Mouse (Mus musculus) embryonic facial prominence, embryonic 11.5 days (tissue): Measurements from ENCODE around the gene Tmem178b. TPM values are rescaled to one million over a fixed set of nuclear protein-coding genes. Genes with fewer than 3 reads are reported as not detected.

Experiments used
- ATAC-seq: fragments of 200-750 bp; cut with Nextera tagmentation; replicated peaks from 2 replicates; pipeline ENCODE4 v1.8.0; 2017; ENCODE audit warnings: low read depth; ENCODE audit not compliant: insufficient number of reproducible peaks, low FRiP score, low TSS enrichment
- DNase-seq: peaks from one replicate; pipeline ENCODE4 v3.0.0-alpha.2; 2015; ENCODE audit warnings: low spot score
- H3K27ac ChIP-seq: fragments of 300-500 bp; sonication (generic); replicated peaks from 2 replicates; pipeline ENCODE4 v1.5.1; 2014; ENCODE audit warnings: mild to moderate bottlenecking, low read depth, low read length, control low read depth
- H3K27me3 ChIP-seq: fragments of 300-500 bp; sonication (generic); 2 replicates; pipeline ENCODE4 v1.6.1; 2014; ENCODE audit warnings: mild to moderate bottlenecking, low read length, moderate library complexity, mixed read lengths; ENCODE audit not compliant: control insufficient read depth, insufficient read depth
- H3K36me3 ChIP-seq: fragments of 300-500 bp; sonication (generic); replicated peaks from 2 replicates; pipeline ENCODE4 v1.6.1; 2014; ENCODE audit warnings: low read depth, mild to moderate bottlenecking, low read length, moderate library complexity, mixed read lengths; ENCODE audit not compliant: control insufficient read depth, insufficient read depth
- H3K4me1 ChIP-seq: fragments of 300-500 bp; sonication (generic); 2 replicates; pipeline ENCODE4 v1.6.1; 2014; ENCODE audit warnings: low read length, mixed read lengths; ENCODE audit not compliant: control insufficient read depth, insufficient read depth
- H3K4me2 ChIP-seq: fragments of 300-500 bp; sonication (generic); 2 replicates; pipeline ENCODE4 v1.6.1; 2014; ENCODE audit warnings: low read depth, mild to moderate bottlenecking, control low read depth, low read length, moderate library complexity
- H3K4me3 ChIP-seq: fragments of 300-500 bp; sonication (generic); 2 replicates; pipeline ENCODE4 v1.5.1; 2014; ENCODE audit warnings: low read depth, low read length, control low read depth
- H3K9ac ChIP-seq: fragments of 300-500 bp; sonication (generic); replicated peaks from 2 replicates; pipeline ENCODE4 v1.6.1; 2014; ENCODE audit warnings: mild to moderate bottlenecking, control low read depth, low read length
- H3K9me3 ChIP-seq: fragments of 300-500 bp; sonication (generic); replicated peaks from 2 replicates; pipeline ENCODE4 v1.6.1; 2016; ENCODE audit warnings: mild to moderate bottlenecking, low read length, inconsistent platforms, mixed read lengths; ENCODE audit not compliant: control insufficient read depth
- WGBS: fragments of 180-500 bp; shearing (Covaris S2); extraction: QIAGEN DNeasy Blood & Tissue Kit; methylation state at CpG from one replicate; pipeline ENCODE4 v1.1.7; 2014; 5-methylcytosine and 5-hydroxymethylcytosine counted together
- polyA plus RNA-seq: library from polyadenylated mRNA; unstranded; fragments of >200 nt; fragmentation: Nextera tagmentation; extraction: Ambion mirVana; gene quantifications from 2 replicates; pipeline ENCODE4 v1.2.1, GENCODE M21; 2014

Tmem178b gene
- polyA plus RNA-seq, 1 experiment from 2014 or later, result 1.7 TPM

- no peak for DNase-seq
- H3K9ac ChIP-seq, result no peak overlapping the region
- WGBS, result 59% methylated on average over 11 of the region's 11 CpGs
- ATAC-seq, result no peak
- H3K4me3 ChIP-seq, result no peak overlapping the region
- H3K36me3 ChIP-seq, result no peaks in the 10 kb centered on the region
- H3K27ac ChIP-seq, result no peak overlapping the region
- H3K4me1 ChIP-seq, result no peaks in the 10 kb centered on the region
- no peak overlapping the region for H3K4me2 ChIP-seq
- H3K9me3 ChIP-seq, result no peaks in the 10 kb centered on the region
- H3K27me3 ChIP-seq, result no peaks in the 10 kb centered on the region
Measured at GRCm38 (mm10) chr6:39903845-39904244, 30.8 kb downstream of the Tmem178b start.

- no peak overlapping the region for H3K9ac ChIP-seq
Measured at GRCm38 (mm10) chr6:39914956-39915355, 41.9 kb downstream of the Tmem178b start.

GRCm38 (mm10) chr6:39915636-39916281 is 42.7 kb downstream of the Tmem178b start:
- Histone ChIP-seq H3K4me1 (no peaks in the 10 kb centered on the region), H3K9ac (no peak overlapping the region), H3K4me3 (no peak overlapping the region), H3K36me3 (no peaks in the 10 kb centered on the region), H3K27ac (no peak overlapping the region), H3K9me3 (no peaks in the 10 kb centered on the region), H3K27me3 (no peaks in the 10 kb centered on the region), H3K4me2 (no peak overlapping the region)
- DNase-seq, result no peak
- 87% methylated on average over 2 of the region's 2 CpGs for WGBS
- no peak for ATAC-seq

More at GRCm38 (mm10) chr6:39914956-39915355, 41.9 kb downstream of the Tmem178b start:
- Histone ChIP-seq H3K4me3 (no peak overlapping the region), H3K4me1 (no peaks in the 10 kb centered on the region), H3K27ac (no peak overlapping the region), H3K9me3 (no peaks in the 10 kb centered on the region), H3K36me3 (no peaks in the 10 kb centered on the region), H3K27me3 (no peaks in the 10 kb centered on the region), H3K4me2 (no peak overlapping the region)
- DNase-seq, result no peak
- no peak for ATAC-seq
- WGBS, result 32% methylated on average over 8 of the region's 8 CpGs

GRCm38 (mm10) chr6:39916514-39916913 is 43.4 kb downstream of the Tmem178b start:
- no peak for ATAC-seq
- Histone ChIP-seq H3K9ac (no peak overlapping the region), H3K4me2 (no peak overlapping the region), H3K4me3 (no peak overlapping the region), H3K27me3 (no peaks in the 10 kb centered on the region), H3K4me1 (no peaks in the 10 kb centered on the region), H3K27ac (no peak overlapping the region), H3K36me3 (no peaks in the 10 kb centered on the region), H3K9me3 (no peaks in the 10 kb centered on the region)
- DNase-seq, result no peak
- WGBS, result 81% methylated on average over 4 of the region's 4 CpGs

GRCm38 (mm10) chr6:39917242-39917641 is 44.2 kb downstream of the Tmem178b start:
- ATAC-seq (no peak), DNase-seq (no peak)
- H3K9ac ChIP-seq, result no peak overlapping the region
- WGBS, result 42% methylated on average over 8 of the region's 8 CpGs
- no peak overlapping the region for H3K27ac ChIP-seq
- H3K9me3 ChIP-seq, result no peaks in the 10 kb centered on the region
- no peaks in the 10 kb centered on the region for H3K4me1 ChIP-seq
- no peak overlapping the region for H3K4me2 ChIP-seq
- no peaks in the 10 kb centered on the region for H3K36me3 ChIP-seq
- no peak overlapping the region for H3K4me3 ChIP-seq
- no peaks in the 10 kb centered on the region for H3K27me3 ChIP-seq

- Histone ChIP-seq H3K4me1 (no peaks in the 10 kb centered on the region), H3K4me2 (no peak overlapping the region; the same call in 1 of the 2 replicates), H3K27ac (no peak overlapping the region), H3K9ac (no peak overlapping the region), H3K36me3 (no peaks in the 10 kb centered on the region), H3K9me3 (no peaks in the 10 kb centered on the region), H3K27me3 (no peaks in the 10 kb centered on the region), H3K4me3 (no peak overlapping the region)
- WGBS, result 91% methylated on average over 6 of the region's 6 CpGs
- ATAC-seq, result no peak
- DNase-seq, result no peak
Measured at GRCm38 (mm10) chr6:39917729-39918128, 44.7 kb downstream of the Tmem178b start.

- Histone ChIP-seq H3K27ac (no peak overlapping the region), H3K27me3 (no peaks in the 10 kb centered on the region), H3K4me3 (no peak overlapping the region), H3K9me3 (no peaks in the 10 kb centered on the region), H3K36me3 (no peaks in the 10 kb centered on the region), H3K4me1 (no peaks in the 10 kb centered on the region), H3K4me2 (no peak overlapping the region), H3K9ac (no peak overlapping the region)
- WGBS, result 84% methylated on average over 6 of the region's 6 CpGs
- ATAC-seq (no peak), DNase-seq (no peak)
Measured at GRCm38 (mm10) chr6:39919011-39919709, 46.1 kb downstream of the Tmem178b start.

- Histone ChIP-seq H3K4me2 (no peak overlapping the region), H3K9ac (no peak overlapping the region), H3K9me3 (no peaks in the 10 kb centered on the region), H3K27me3 (no peaks in the 10 kb centered on the region), H3K4me1 (no peaks in the 10 kb centered on the region), H3K36me3 (no peaks in the 10 kb centered on the region), H3K27ac (no peak overlapping the region), H3K4me3 (no peak overlapping the region)
- DNase-seq (no peak), ATAC-seq (no peak)
- WGBS, result 79% methylated on average over 10 of the region's 10 CpGs
Measured at GRCm38 (mm10) chr6:39926442-39926841, 53.4 kb downstream of the Tmem178b start.
